Mouse (Mus musculus): ENCODE measurements around the gene Slc16a6. TPM values are rescaled to one million over a fixed set of nuclear protein-coding genes. Genes with fewer than 3 reads are reported as not detected.
A peak's percentile ranks its signal among the peaks of the same experiment; 100 is the strongest.

Gene Slc16a6
- polyA plus RNA-seq, 1 experiment from 2014 or later, result 2.9 TPM

DNA sequence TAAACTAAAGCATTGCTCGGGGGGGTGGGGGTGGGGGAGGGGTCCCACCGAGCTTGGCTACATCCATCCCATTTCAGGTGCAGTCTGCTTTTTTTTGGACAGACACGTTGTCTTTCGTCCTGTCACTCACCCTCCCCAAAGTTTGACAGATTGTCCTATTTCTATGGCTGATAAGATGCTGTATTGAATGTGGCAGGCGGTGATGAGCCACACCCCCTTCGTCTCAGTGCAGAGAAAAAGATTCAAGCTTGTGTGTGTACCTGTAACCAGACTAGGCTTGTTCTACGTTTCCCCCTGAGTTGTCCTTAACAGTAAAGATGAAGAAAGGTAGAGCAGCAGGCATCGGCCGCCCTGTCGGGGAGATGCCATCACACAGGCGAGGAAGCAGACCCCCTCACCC lies 22.2 kb downstream of the Slc16a6 start:
- 88% methylated on average over 11 of the region's 11 CpGs for WGBS
- Histone ChIP-seq H3K4me2 (ENCODE audit: low read depth, severe bottlenecking) (no peak overlapping the region), H3K27me3 (ENCODE audit: control insufficient read depth, insufficient read depth, low read length) (no peaks in the 10 kb centered on the region), H3K36me3 (ENCODE audit: control insufficient read depth, insufficient read depth, low read length) (peaks cover 3% of the 10 kb centered on the region; the same call in 1 of the 2 replicates), H3K9ac (ENCODE audit: low read length) (no peak overlapping the region), H3K4me1 (ENCODE audit: control insufficient read depth, insufficient read depth, low read length) (no peaks in the 10 kb centered on the region), H3K4me3 (ENCODE audit: low read depth, low read length) (no peak overlapping the region), H3K9me3 (ENCODE audit: control insufficient read depth, low read length) (no peaks in the 10 kb centered on the region), H3K27ac (replicated peaks; ENCODE audit: low read depth, low read length) (no peak overlapping the region)
- ATAC-seq (ENCODE audit: insufficient number of reproducible peaks, low FRiP score, low TSS enrichment, low read depth), result no peak
- no peak for DNase-seq (ENCODE audit: low spot score)

DNA sequence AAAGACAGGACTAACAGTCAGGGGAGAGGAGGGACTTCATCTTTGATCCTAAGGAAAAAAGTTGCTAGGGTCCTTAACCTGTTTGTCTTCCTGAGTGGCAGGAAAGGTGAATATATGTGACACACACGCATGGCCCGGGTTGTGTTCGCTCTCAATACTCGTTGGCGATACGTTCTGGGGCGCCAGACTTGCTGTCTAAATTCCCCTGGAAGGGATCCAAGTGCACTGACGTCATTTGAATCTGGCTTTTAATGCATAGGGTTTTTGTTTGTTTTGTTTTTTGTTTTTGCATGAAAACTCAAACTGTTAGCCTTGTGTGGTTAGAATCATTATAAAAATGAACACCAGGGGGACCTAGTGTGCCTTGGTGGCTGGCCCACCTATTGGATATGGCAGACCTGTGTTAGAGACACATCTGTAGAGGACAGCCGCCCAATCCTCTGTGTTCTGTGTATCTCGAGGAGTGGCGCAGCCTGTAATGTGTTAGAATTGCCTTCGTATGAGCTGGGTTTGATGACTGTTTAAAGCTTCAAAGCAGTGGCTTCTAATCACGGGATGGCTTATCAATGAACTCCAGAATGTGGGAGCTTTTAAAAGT lies 27.9 kb downstream of the Slc16a6 start:
- H3K9ac ChIP-seq (ENCODE audit: low read length), result no peak overlapping the region
- no peaks in the 10 kb centered on the region for H3K4me1 ChIP-seq (ENCODE audit: control insufficient read depth, insufficient read depth, low read length)
- H3K36me3 ChIP-seq (ENCODE audit: control insufficient read depth, insufficient read depth, low read length), result no peaks in the 10 kb centered on the region; the same call in 1 of the 2 replicates
- no peak overlapping the region for H3K4me2 ChIP-seq (ENCODE audit: low read depth, severe bottlenecking)
- H3K27ac ChIP-seq (replicated peaks; ENCODE audit: low read depth, low read length), result no peak overlapping the region
- no peak overlapping the region for H3K4me3 ChIP-seq (ENCODE audit: low read depth, low read length)
- ATAC-seq (ENCODE audit: insufficient number of reproducible peaks, low FRiP score, low TSS enrichment, low read depth) (no peak), DNase-seq (ENCODE audit: low spot score) (peak; percentile 43)
- H3K27me3 ChIP-seq (ENCODE audit: control insufficient read depth, insufficient read depth, low read length), result no peaks in the 10 kb centered on the region
- 56% methylated on average over 13 of the region's 13 CpGs for WGBS
- no peaks in the 10 kb centered on the region for H3K9me3 ChIP-seq (ENCODE audit: control insufficient read depth, low read length)

DNA sequence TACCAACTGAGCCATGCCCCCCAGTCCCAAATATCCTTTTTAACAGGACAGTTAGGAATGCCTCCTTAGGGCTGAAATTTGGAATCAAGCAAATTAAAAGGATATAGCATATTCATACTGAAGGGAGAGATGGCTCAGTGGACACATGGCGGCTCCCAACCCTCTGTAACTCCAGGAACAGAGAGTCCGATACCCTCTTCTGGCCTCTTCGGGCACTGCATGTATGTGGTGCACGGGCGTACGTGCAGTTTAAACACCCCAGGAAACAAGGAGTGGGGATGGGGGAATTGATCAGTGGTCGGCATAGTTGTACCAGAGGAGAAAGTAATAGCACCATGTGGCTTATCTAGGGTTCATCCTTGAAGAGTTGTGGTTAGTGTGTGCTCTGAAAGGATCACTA lies 28.8 kb downstream of the Slc16a6 start:
- peak; percentile 61 for DNase-seq (ENCODE audit: low spot score)
- H3K27ac ChIP-seq (replicated peaks; ENCODE audit: low read depth, low read length), result no peak overlapping the region
- H3K9me3 ChIP-seq (ENCODE audit: control insufficient read depth, low read length), result no peaks in the 10 kb centered on the region
- WGBS, result 65% methylated on average over 7 of the region's 7 CpGs
- no peaks in the 10 kb centered on the region; the same call in 1 of the 2 replicates for H3K36me3 ChIP-seq (ENCODE audit: control insufficient read depth, insufficient read depth, low read length)
- no peak overlapping the region for H3K4me3 ChIP-seq (ENCODE audit: low read depth, low read length)
- H3K4me2 ChIP-seq (ENCODE audit: low read depth, severe bottlenecking), result no peak overlapping the region
- H3K4me1 ChIP-seq (ENCODE audit: control insufficient read depth, insufficient read depth, low read length), result no peaks in the 10 kb centered on the region
- no peak overlapping the region for H3K9ac ChIP-seq (ENCODE audit: low read length)
- ATAC-seq (ENCODE audit: insufficient number of reproducible peaks, low FRiP score, low TSS enrichment, low read depth), result no peak
- no peaks in the 10 kb centered on the region for H3K27me3 ChIP-seq (ENCODE audit: control insufficient read depth, insufficient read depth, low read length)

DNA sequence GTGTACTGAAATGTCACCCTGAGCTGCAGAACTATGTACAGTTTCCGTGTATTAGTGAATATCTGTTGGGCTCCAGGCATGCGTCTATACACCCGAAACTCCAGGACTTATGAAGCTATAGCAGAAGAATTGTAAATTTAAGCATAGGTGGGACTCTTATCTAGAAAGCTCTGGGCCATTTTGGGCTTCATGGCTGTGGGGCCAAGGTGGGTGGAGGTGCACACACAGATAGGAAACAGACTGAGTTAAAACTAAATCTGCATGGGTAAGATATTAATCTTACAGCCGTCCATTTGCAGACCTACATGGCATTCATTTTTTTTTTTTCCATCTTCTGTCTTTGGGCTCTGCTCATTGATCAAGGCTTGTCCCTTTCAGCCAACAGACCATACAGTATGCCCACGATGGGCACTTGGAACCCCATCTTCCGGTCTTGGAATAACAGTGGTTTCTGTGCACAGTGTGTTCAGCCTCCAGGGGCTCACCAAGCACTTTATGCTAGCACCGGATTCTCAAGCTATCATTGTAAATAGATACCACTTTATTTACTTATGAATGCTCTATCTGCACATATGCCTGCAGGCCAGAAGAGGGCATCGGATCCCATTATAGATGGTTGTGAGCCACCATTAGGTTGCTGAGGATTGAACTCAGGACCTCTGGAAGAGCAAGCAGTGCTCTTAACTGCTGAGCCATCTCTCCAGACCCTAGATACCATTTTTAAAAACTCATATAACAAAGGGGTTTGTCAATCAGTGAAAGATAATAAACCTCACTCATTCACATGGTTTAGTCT lies 29.7 kb downstream of the Slc16a6 start:
- Histone ChIP-seq H3K4me1 (ENCODE audit: control insufficient read depth, insufficient read depth, low read length) (no peaks in the 10 kb centered on the region), H3K9ac (ENCODE audit: low read length) (no peak overlapping the region), H3K9me3 (ENCODE audit: control insufficient read depth, low read length) (no peaks in the 10 kb centered on the region), H3K36me3 (ENCODE audit: control insufficient read depth, insufficient read depth, low read length) (no peaks in the 10 kb centered on the region), H3K27ac (replicated peaks; ENCODE audit: low read depth, low read length) (no peak overlapping the region), H3K4me3 (ENCODE audit: low read depth, low read length) (no peak overlapping the region), H3K4me2 (ENCODE audit: low read depth, severe bottlenecking) (no peak overlapping the region), H3K27me3 (ENCODE audit: control insufficient read depth, insufficient read depth, low read length) (no peaks in the 10 kb centered on the region)
- DNase-seq (ENCODE audit: low spot score) (no peak), ATAC-seq (ENCODE audit: insufficient number of reproducible peaks, low FRiP score, low TSS enrichment, low read depth) (no peak)
- 94% methylated on average over 8 of the region's 8 CpGs for WGBS

DNA sequence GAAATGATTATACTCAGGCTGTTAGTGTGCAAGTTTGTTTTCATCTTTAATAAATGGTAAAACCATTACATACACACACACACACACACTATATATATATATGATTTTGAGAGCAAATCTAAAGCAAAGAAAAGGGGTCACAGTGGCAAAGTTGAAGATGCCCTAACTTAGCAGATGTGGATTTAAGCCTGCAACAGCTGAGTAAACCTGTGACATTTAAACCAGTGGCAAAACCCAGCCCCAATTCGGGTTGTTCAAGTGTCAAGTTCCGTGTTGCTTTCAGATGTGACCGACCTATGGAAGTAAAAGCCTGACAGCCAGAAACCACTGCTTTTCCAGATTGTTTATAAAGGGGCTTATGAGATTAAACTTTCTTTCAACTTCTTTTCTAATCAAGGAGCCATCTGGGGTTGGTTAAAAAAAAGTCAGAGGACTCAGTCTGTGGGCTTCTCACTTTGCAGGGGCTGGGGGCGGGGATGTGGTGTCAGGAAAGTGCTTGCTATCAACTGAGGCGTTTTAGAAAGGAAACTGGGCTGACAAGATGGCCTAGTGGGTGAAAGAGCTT lies 31.1 kb downstream of the Slc16a6 start:
- Histone ChIP-seq H3K36me3 (ENCODE audit: control insufficient read depth, insufficient read depth, low read length) (no peaks in the 10 kb centered on the region), H3K4me1 (ENCODE audit: control insufficient read depth, insufficient read depth, low read length) (no peaks in the 10 kb centered on the region), H3K9ac (ENCODE audit: low read length) (no peak overlapping the region), H3K4me3 (ENCODE audit: low read depth, low read length) (no peak overlapping the region), H3K27ac (replicated peaks; ENCODE audit: low read depth, low read length) (no peak overlapping the region), H3K4me2 (ENCODE audit: low read depth, severe bottlenecking) (no peak overlapping the region), H3K27me3 (ENCODE audit: control insufficient read depth, insufficient read depth, low read length) (no peaks in the 10 kb centered on the region), H3K9me3 (ENCODE audit: control insufficient read depth, low read length) (no peaks in the 10 kb centered on the region)
- WGBS, result 36% methylated on average over 5 of the region's 5 CpGs
- no peak for ATAC-seq (ENCODE audit: insufficient number of reproducible peaks, low FRiP score, low TSS enrichment, low read depth)
- DNase-seq (ENCODE audit: low spot score), result no peak

DNA sequence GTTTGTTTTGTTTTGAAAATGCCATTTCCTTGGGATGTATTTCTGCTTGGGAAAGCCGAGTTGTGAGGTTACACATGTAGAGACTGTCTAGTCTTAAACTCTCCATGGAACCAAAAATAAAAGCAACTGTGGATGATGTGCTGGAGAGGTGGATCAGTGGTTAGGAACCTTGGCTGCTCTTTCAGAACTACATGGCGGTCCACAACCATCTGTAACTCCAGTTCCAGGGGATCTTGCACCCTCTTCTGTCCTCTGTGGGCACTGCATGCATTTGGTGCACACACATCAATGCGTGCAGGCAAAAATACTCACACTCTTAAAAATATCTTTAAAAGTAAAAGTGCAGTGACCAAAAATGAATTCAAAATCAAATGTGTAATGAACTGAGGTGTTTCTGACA lies 32.3 kb downstream of the Slc16a6 start:
- 65% methylated on average over 3 of the region's 3 CpGs for WGBS

DNA sequence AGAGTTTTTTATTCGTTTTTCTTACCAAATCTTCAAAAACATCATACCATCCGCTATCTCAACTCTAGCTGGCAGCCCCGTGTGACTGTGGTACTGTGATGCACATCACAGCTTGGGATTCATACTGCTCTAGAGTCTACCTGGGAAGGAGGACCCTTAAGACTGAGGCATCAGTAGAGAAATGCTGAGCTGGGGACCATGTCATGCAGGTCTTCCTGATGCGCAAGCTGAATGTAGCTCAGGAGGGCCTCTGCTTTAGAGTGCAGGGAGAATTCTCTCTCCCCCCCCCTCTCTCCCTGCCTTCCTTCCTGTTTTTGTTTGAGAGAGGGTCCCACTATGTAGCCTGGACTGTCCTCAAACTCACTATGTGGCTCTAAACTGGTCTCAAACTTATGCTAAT lies 32.8 kb downstream of the Slc16a6 start:
- H3K4me3 ChIP-seq (ENCODE audit: low read depth, low read length), result no peak overlapping the region
- H3K27ac ChIP-seq (replicated peaks; ENCODE audit: low read depth, low read length), result no peak overlapping the region
- no peak overlapping the region for H3K9ac ChIP-seq (ENCODE audit: low read length)
- H3K9me3 ChIP-seq (ENCODE audit: control insufficient read depth, low read length), result no peaks in the 10 kb centered on the region
- H3K4me2 ChIP-seq (ENCODE audit: low read depth, severe bottlenecking), result peak overlapping the region; percentile 83; the same call in 1 of the 2 replicates
- no peaks in the 10 kb centered on the region for H3K27me3 ChIP-seq (ENCODE audit: control insufficient read depth, insufficient read depth, low read length)
- ATAC-seq (ENCODE audit: insufficient number of reproducible peaks, low FRiP score, low TSS enrichment, low read depth) (no peak), DNase-seq (ENCODE audit: low spot score) (no peak)
- 0 out of 2 replicates have a peak, but pooled peaks cover 2% of the 10 kb centered on the region for H3K36me3 ChIP-seq (ENCODE audit: control insufficient read depth, insufficient read depth, low read length)
- no peaks in the 10 kb centered on the region for H3K4me1 ChIP-seq (ENCODE audit: control insufficient read depth, insufficient read depth, low read length)
- 63% methylated on average over 4 of the region's 4 CpGs for WGBS

More for the DNA sequence above, 32.3 kb downstream of the Slc16a6 start:
- H3K4me2 ChIP-seq (ENCODE audit: low read depth, severe bottlenecking), result no peak overlapping the region
- H3K9me3 ChIP-seq (ENCODE audit: control insufficient read depth, low read length), result no peaks in the 10 kb centered on the region
- H3K27me3 ChIP-seq (ENCODE audit: control insufficient read depth, insufficient read depth, low read length), result no peaks in the 10 kb centered on the region
- H3K4me1 ChIP-seq (ENCODE audit: control insufficient read depth, insufficient read depth, low read length), result no peaks in the 10 kb centered on the region
- no peak overlapping the region for H3K9ac ChIP-seq (ENCODE audit: low read length)
- ATAC-seq (ENCODE audit: insufficient number of reproducible peaks, low FRiP score, low TSS enrichment, low read depth) (no peak), DNase-seq (ENCODE audit: low spot score) (peak; percentile 58)
- no peak overlapping the region for H3K27ac ChIP-seq (replicated peaks; ENCODE audit: low read depth, low read length)
- H3K36me3 ChIP-seq (ENCODE audit: control insufficient read depth, insufficient read depth, low read length), result no peaks in the 10 kb centered on the region
- no peak overlapping the region for H3K4me3 ChIP-seq (ENCODE audit: low read depth, low read length)

DNA sequence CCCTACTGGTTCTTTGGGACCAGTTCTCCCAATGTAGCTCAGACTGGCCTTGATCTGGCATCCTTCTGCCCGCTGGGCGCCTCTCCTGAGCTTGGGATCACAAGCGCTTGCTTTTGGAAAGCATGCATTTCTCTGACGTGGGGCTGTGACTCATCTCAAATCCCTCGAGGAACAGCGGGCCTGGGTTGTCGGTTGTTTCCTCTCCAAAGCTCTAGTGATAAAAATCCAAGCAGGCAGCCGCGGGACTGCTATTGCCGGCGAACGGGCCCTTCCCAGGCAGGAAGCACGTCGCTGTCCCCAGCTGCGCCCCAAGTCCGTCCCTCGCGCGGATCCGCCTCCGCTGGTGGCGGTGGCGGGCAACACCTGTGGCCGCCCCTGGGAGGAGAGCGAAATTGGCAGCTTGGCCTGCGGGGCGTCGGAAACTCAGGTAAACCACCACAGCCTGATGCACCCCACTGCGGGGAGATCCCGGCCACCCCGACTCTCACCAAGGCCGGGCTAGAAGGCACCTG lies 33.5 kb downstream of the Slc16a6 start:
- ATAC-seq (ENCODE audit: insufficient number of reproducible peaks, low FRiP score, low TSS enrichment, low read depth), result no peak
- Histone ChIP-seq H3K4me3 (ENCODE audit: low read depth, low read length) (peak overlapping the region; percentile 43), H3K9me3 (ENCODE audit: control insufficient read depth, low read length) (no peaks in the 10 kb centered on the region), H3K27ac (replicated peaks; ENCODE audit: low read depth, low read length) (no peak overlapping the region), H3K4me1 (ENCODE audit: control insufficient read depth, insufficient read depth, low read length) (no peaks in the 10 kb centered on the region), H3K27me3 (ENCODE audit: control insufficient read depth, insufficient read depth, low read length) (no peaks in the 10 kb centered on the region), H3K9ac (ENCODE audit: low read length) (peak overlapping the region; percentile 57), H3K4me2 (ENCODE audit: low read depth, severe bottlenecking) (peak overlapping the region; percentile 83), H3K36me3 (ENCODE audit: control insufficient read depth, insufficient read depth, low read length) (peaks cover 5% of the 10 kb centered on the region; the same call in 1 of the 2 replicates)
- DNase-seq (ENCODE audit: low spot score), result peak; percentile 71
- WGBS, result 1% methylated on average over 32 of the region's 32 CpGs
